Mouse (Mus musculus) olfactory bulb, adult 2 months (tissue): ENCODE results near the gene 1700025G04Rik. TPM values are rescaled to one million over a fixed set of nuclear protein-coding genes. Genes with fewer than 3 reads are reported as not detected.

ENCODE experiments used
- H3K27ac ChIP-seq: fragments of 200-500 bp; 2 replicates; pipeline ENCODE4 v1.5.1; 2012; ENCODE audit warnings: low read depth, low read length; ENCODE audit not compliant: insufficient read depth
- H3K4me1 ChIP-seq: fragments of 200-500 bp; 2 replicates; pipeline ENCODE4 v1.6.1; 2012; ENCODE audit warnings: low read length; ENCODE audit not compliant: control insufficient read depth, insufficient read depth
- H3K4me3 ChIP-seq: fragments of 200-500 bp; 2 replicates; pipeline ENCODE4 v1.5.1; 2012; ENCODE audit warnings: mild to moderate bottlenecking, low read depth, low read length, moderate library complexity; ENCODE audit not compliant: insufficient read depth
- CTCF ChIP-seq: fragments of 200-500 bp; IDR thresholded peaks from 2 replicates; pipeline ENCODE4 v1.5.1; 2012; ENCODE audit warnings: low read depth, mild to moderate bottlenecking, low read length, moderate library complexity; ENCODE audit not compliant: insufficient read depth
- POLR2A ChIP-seq: fragments of 200-500 bp; IDR thresholded peaks from 2 replicates; pipeline ENCODE4 v1.6.1; 2012; ENCODE audit warnings: mild to moderate bottlenecking, low read depth, low read length, moderate library complexity; ENCODE audit not compliant: insufficient read depth
- WGBS: fragments of 180-500 bp; shearing (Covaris S2); methylation state at CpG from one replicate; pipeline ENCODE4 v1.1.7; 2018; 5-methylcytosine and 5-hydroxymethylcytosine counted together
- polyA plus RNA-seq: library from polyadenylated mRNA; stranded (reverse); fragments of >200 nt; gene quantifications from 2 replicates; pipeline ENCODE4 v1.2.4, GENCODE M21; 2012; ENCODE audit warnings: low replicate concordance; ENCODE audit not compliant: missing spikeins, insufficient read depth, insufficient read length

1700025G04Rik gene
- polyA plus RNA-seq, 1 experiment: not detected

GRCm38 (mm10) chr1:151997591-151997990 lies 92.3 kb downstream of the 1700025G04Rik start:
- TF ChIP-seq CTCF (no peak), POLR2A (no peak)
- WGBS: 89% methylated on average over 7 of the region's 7 CpGs
- Histone ChIP-seq H3K27ac (no peak overlapping the region), H3K4me1 (peaks cover 10% of the 10 kb centered on the region), H3K4me3 (no peak overlapping the region)

DNA sequence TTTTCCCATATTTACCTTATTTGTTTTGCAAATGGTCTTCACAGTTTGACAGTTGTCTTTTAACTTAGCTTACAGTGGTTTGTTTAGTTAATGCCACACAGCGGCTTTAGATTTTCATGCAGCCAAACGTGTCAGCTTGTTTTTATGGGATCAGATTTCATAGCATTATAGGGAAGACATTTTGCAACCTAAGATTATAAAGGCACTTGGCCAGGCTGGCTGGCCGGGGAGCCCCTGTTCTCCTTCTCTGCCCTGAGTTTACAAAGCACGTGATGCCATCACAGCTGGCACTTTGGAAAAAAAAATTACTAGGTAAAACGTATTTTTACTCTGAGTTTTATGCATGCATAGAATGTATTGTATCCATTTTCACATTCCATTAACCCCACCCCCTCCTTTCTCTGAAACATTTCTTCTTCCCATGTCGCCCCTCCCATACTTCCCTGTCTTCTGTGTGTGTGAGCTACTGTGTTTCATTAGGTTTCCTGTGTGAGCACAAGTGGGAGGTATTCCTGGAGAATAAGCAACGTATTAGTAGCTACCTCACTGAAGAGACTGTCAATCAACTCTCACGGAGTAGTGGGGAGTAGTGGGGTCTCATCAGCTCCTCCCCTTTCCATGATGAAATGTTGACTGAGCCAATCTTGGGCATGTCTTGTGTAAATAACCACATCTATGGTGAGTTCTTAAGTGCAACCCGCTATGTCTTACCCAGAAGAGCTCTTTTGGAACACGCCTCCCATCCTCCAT lies 93.8 kb downstream of the 1700025G04Rik start:
- no peak overlapping the region for H3K27ac ChIP-seq
- no peak overlapping the region for H3K4me3 ChIP-seq
- no peak for TF ChIP-seq POLR2A
- TF ChIP-seq CTCF: no peak
- 71% methylated on average over 10 of the region's 10 CpGs for WGBS
- peaks cover 6% of the 10 kb centered on the region for H3K4me1 ChIP-seq

GRCm38 (mm10) chr1:151994271-151994670 lies 95.7 kb downstream of the 1700025G04Rik start:
- 77% methylated on average over 6 of the region's 6 CpGs for WGBS
- no peak overlapping the region for H3K4me3 ChIP-seq
- no peak overlapping the region for H3K27ac ChIP-seq
- TF ChIP-seq POLR2A (no peak), CTCF (no peak)
- H3K4me1 ChIP-seq: peaks cover under 1% of the 10 kb centered on the region

DNA sequence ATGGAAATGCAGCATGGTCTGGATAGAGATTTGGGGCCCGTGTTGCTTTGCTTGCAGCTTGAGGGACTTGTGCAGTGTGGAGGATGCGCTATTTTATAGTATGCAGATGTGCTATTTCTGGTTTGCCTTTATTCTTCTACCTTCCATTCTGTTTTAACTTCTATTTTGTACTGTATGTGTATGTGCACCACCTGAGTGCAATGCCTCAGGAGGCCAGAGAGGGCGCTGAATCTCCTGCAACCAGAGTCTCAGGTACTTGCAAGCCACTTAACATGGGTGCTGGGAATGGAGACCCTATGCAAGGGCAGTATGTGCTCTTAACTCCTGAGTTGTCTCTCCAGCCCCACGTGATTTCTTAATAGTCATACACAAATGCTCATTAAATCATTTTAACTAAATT lies 98.4 kb downstream of the 1700025G04Rik start:
- H3K27ac ChIP-seq: no peak overlapping the region
- no peak overlapping the region for H3K4me3 ChIP-seq
- WGBS: 94% methylated on average over 4 of the region's 4 CpGs
- TF ChIP-seq CTCF (no peak), POLR2A (no peak)
- no peaks in the 10 kb centered on the region for H3K4me1 ChIP-seq

DNA sequence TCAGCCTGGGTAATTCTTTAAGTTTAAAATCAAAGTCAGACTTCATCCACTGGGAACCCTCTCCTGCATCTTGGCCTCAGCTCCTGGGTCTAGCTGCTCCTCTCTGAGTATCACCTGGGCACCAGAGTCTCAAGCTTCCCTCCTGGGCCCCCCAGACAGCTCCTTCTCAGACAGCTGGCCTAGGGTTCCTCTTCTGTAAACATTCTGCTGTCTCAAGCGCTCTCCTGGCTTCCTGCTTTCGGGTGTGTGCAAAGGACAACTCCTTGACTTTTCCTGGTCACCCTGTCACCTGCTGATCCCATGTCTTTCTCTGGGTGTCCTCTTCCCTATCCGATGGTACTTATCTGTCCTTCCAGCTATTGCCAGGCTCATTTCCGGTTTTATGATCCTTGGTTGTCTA lies 99.3 kb downstream of the 1700025G04Rik start:
- no peaks in the 10 kb centered on the region for H3K4me1 ChIP-seq
- WGBS: 96% methylated on average over 4 of the region's 4 CpGs
- H3K4me3 ChIP-seq: no peak overlapping the region
- H3K27ac ChIP-seq: no peak overlapping the region
- TF ChIP-seq POLR2A (no peak), CTCF (no peak)

DNA sequence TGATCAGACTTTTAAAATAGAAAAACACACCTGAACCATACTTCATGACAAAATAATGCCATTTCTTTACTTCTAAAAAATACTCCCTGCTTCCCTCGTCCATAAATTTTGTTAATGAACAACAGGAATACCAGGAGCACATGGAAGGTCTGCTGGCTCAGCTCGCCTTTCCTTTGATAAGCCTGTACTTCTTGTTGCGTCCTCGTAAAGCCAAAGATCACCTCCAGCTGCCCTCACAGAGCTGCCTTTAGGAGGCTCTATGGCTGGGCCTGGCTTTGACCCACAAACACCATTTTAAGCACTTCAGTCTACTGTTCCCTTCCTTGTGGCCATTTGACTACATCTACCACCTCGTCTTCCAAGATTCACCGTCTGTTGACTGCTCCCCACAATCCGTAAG lies 101.2 kb downstream of the 1700025G04Rik start:
- 95% methylated on average over 7 of the region's 7 CpGs for WGBS
- H3K4me1 ChIP-seq: peaks cover 2% of the 10 kb centered on the region; the same call in 1 of the 2 replicates

DNA sequence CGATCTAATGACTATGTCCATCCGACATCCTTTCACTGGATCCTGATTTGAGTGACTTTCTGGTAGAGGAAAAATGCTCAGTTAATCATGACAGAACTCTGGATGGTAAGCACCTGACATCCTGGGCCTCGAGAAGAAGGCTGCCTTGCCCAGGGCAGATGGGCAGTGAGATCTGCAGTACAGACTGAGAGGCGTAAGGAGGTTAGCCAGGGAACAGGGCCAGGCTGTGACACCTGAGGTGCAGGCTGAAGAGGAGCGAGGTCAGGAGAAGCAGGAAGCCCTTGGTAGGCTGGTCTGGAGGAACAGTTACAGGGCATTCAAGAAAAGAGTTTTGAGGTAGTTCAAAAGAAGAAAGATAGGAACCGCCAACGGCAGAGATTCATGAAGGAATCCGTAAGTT lies 101.9 kb downstream of the 1700025G04Rik start:
- TF ChIP-seq CTCF (no peak), POLR2A (no peak)
- Histone ChIP-seq H3K4me3 (no peak overlapping the region), H3K27ac (no peak overlapping the region), H3K4me1 (peaks cover 4% of the 10 kb centered on the region; the same call in 1 of the 2 replicates)
- WGBS: 93% methylated on average over 8 of the region's 8 CpGs

More for the DNA sequence above, 101.2 kb downstream of the 1700025G04Rik start:
- H3K27ac ChIP-seq: no peak overlapping the region
- no peak for TF ChIP-seq POLR2A
- no peak for TF ChIP-seq CTCF
- no peak overlapping the region for H3K4me3 ChIP-seq

GRCm38 (mm10) chr1:151986024-151986778 lies 103.7 kb downstream of the 1700025G04Rik start:
- Histone ChIP-seq H3K4me3 (no peak overlapping the region), H3K27ac (no peak overlapping the region), H3K4me1 (peaks cover 5% of the 10 kb centered on the region; the same call in 1 of the 2 replicates)
- WGBS: 78% methylated on average over 11 of the region's 11 CpGs
- no peak for TF ChIP-seq CTCF
- no peak for TF ChIP-seq POLR2A

DNA sequence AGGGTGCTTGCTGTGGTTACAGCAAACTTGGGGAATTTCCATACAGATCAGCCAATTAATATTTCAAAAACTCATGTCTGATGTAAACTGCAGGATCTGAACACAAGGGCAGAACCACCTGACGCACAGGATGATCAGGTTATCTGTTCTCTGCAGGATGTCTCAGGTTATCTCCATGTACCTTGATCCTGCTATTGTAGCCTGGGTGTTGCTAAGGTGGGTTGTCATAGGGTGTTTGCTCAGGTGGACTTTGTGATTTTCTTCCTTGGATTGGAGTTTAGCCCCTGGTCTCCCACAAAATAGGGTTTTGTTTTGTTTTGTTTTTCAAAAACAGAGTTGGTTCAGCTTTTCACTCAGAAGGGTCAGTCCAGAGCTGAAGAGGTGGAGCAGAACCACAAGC lies 104.9 kb downstream of the 1700025G04Rik start:
- 93% methylated on average over 1 of the region's 1 CpGs for WGBS
- Histone ChIP-seq H3K27ac (no peak overlapping the region), H3K4me1 (peaks cover 5% of the 10 kb centered on the region; the same call in 1 of the 2 replicates), H3K4me3 (no peak overlapping the region)
- TF ChIP-seq POLR2A (no peak), CTCF (no peak)
